Mouse (Mus musculus) megakaryocyte, embryonic 14.5 days (primary cell): ENCODE data around the gene Zfp36l2. TPM values are rescaled to one million over a fixed set of nuclear protein-coding genes. Genes with fewer than 3 reads are reported as not detected.
"Not testable (repeated sequence)": the region's sequence is repeated elsewhere in the genome, so short reads cannot be mapped to it uniquely, and the experiment has no call there.

Source experiments
- H3K27me3 ChIP-seq: replicated peaks from 2 replicates; pipeline ENCODE3; 2012; ENCODE audit warnings: inconsistent platforms
- H3K36me3 ChIP-seq: replicated peaks from 2 replicates; pipeline ENCODE3; 2012; ENCODE audit warnings: low read length, inconsistent platforms, mixed read lengths
- H3K4me1 ChIP-seq: 2 replicates; pipeline ENCODE4 v1.6.1; 2012; ENCODE audit warnings: inconsistent platforms
- H3K4me3 ChIP-seq: replicated peaks from 2 replicates; pipeline ENCODE3; 2012; ENCODE audit warnings: moderate library complexity, mild to moderate bottlenecking, inconsistent platforms
- H3K9me3 ChIP-seq: 2 replicates; pipeline ENCODE4 v1.6.1; 2012; ENCODE audit warnings: inconsistent platforms
- FLI1 ChIP-seq: IDR thresholded peaks from 2 replicates; pipeline ENCODE4 v1.6.1; 2012; ENCODE audit warnings: low read length, inconsistent platforms, mixed read lengths
- GATA1 ChIP-seq: IDR thresholded peaks from 3 replicates; pipeline ENCODE4 v1.6.1; 2012; ENCODE audit warnings: mixed read lengths, low read length, inconsistent platforms, borderline replicate concordance
- polyA plus RNA-seq: library from polyadenylated mRNA; stranded (reverse); fragments of >175 nt; gene quantifications from 2 replicates; pipeline ENCODE4 v1.2.3, GENCODE M21; 2012; ENCODE audit warnings: low replicate concordance; ENCODE audit not compliant: insufficient read depth

Zfp36l2 gene
- polyA plus RNA-seq, 1 experiment = 174 TPM

GRCm38 (mm10) chr17:84224217-84224887, 36.6 kb upstream of the Zfp36l2 start:
- peaks cover 96% of the 10 kb centered on the region for H3K36me3 ChIP-seq

GRCm38 (mm10) chr17:84218841-84219240, 31.1 kb upstream of the Zfp36l2 start:
- H3K36me3 ChIP-seq = peaks cover 95% of the 10 kb centered on the region
- not testable (repeated sequence) for H3K4me3 ChIP-seq, H3K9me3 ChIP-seq, H3K27me3 ChIP-seq, H3K4me1 ChIP-seq

More at GRCm38 (mm10) chr17:84224217-84224887, 36.6 kb upstream of the Zfp36l2 start:
- H3K9me3 ChIP-seq = no peaks in the 10 kb centered on the region
- TF ChIP-seq FLI1 = no peak
- no peak for TF ChIP-seq GATA1
- H3K27me3 ChIP-seq = no peaks in the 10 kb centered on the region
- peaks cover 19% of the 10 kb centered on the region for H3K4me1 ChIP-seq
- no peak overlapping the region for H3K4me3 ChIP-seq

- Histone ChIP-seq H3K36me3 (peaks cover 93% of the 10 kb centered on the region), H3K27me3 (no peaks in the 10 kb centered on the region), H3K4me3 (no peak overlapping the region), H3K9me3 (no peaks in the 10 kb centered on the region), H3K4me1 (no peaks in the 10 kb centered on the region)
- no peak for TF ChIP-seq GATA1
- no peak for TF ChIP-seq FLI1
Observed at GRCm38 (mm10) chr17:84217696-84218095, 29.9 kb upstream of the Zfp36l2 start.

GRCm38 (mm10) chr17:84215264-84215960, 27.7 kb upstream of the Zfp36l2 start:
- Histone ChIP-seq H3K36me3 (peaks cover 95% of the 10 kb centered on the region), H3K27me3 (no peaks in the 10 kb centered on the region), H3K9me3 (no peaks in the 10 kb centered on the region), H3K4me1 (no peaks in the 10 kb centered on the region), H3K4me3 (no peak overlapping the region)
- TF ChIP-seq FLI1 (no peak), GATA1 (no peak)

GRCm38 (mm10) chr17:84213464-84213863, 25.7 kb upstream of the Zfp36l2 start:
- TF ChIP-seq GATA1 = no peak
- no peak for TF ChIP-seq FLI1
- no peaks in the 10 kb centered on the region for H3K4me1 ChIP-seq
- H3K36me3 ChIP-seq = peaks cover 95% of the 10 kb centered on the region
- no peaks in the 10 kb centered on the region for H3K9me3 ChIP-seq
- H3K4me3 ChIP-seq = no peak overlapping the region
- no peaks in the 10 kb centered on the region for H3K27me3 ChIP-seq

GRCm38 (mm10) chr17:84207611-84208010, 19.9 kb upstream of the Zfp36l2 start:
- TF ChIP-seq FLI1 (no peak), GATA1 (no peak)
- Histone ChIP-seq H3K9me3 (no peaks in the 10 kb centered on the region), H3K4me3 (no peak overlapping the region), H3K27me3 (no peaks in the 10 kb centered on the region), H3K4me1 (peaks cover 22% of the 10 kb centered on the region), H3K36me3 (peaks cover 88% of the 10 kb centered on the region)

GRCm38 (mm10) chr17:84206239-84206638, 18.5 kb upstream of the Zfp36l2 start:
- peaks cover 76% of the 10 kb centered on the region for H3K36me3 ChIP-seq

GRCm38 (mm10) chr17:84204962-84205361, 17.2 kb upstream of the Zfp36l2 start:
- no peak overlapping the region for H3K4me3 ChIP-seq
- no peaks in the 10 kb centered on the region for H3K9me3 ChIP-seq
- TF ChIP-seq FLI1 (no peak), GATA1 (no peak)
- H3K36me3 ChIP-seq = peaks cover 75% of the 10 kb centered on the region
- H3K4me1 ChIP-seq = peaks cover 26% of the 10 kb centered on the region
- no peaks in the 10 kb centered on the region for H3K27me3 ChIP-seq

More at GRCm38 (mm10) chr17:84206239-84206638, 18.5 kb upstream of the Zfp36l2 start:
- Histone ChIP-seq H3K9me3 (no peaks in the 10 kb centered on the region), H3K27me3 (no peaks in the 10 kb centered on the region), H3K4me1 (peaks cover 22% of the 10 kb centered on the region), H3K4me3 (no peak overlapping the region)
- TF ChIP-seq GATA1 (no peak), FLI1 (no peak)

- no peak overlapping the region for H3K4me3 ChIP-seq
- no peaks in the 10 kb centered on the region for H3K27me3 ChIP-seq
- peaks cover 72% of the 10 kb centered on the region for H3K36me3 ChIP-seq
- no peak for TF ChIP-seq FLI1
- no peaks in the 10 kb centered on the region for H3K9me3 ChIP-seq
- peaks cover 29% of the 10 kb centered on the region for H3K4me1 ChIP-seq
Observed at GRCm38 (mm10) chr17:84203340-84203739, 15.6 kb upstream of the Zfp36l2 start.

GRCm38 (mm10) chr17:84201183-84201582, 13.4 kb upstream of the Zfp36l2 start:
- Histone ChIP-seq H3K4me3 (no peak overlapping the region), H3K27me3 (no peaks in the 10 kb centered on the region), H3K9me3 (no peaks in the 10 kb centered on the region), H3K36me3 (peaks cover 66% of the 10 kb centered on the region), H3K4me1 (peaks cover 47% of the 10 kb centered on the region)
- no peak for TF ChIP-seq GATA1
- no peak for TF ChIP-seq FLI1
